Mouse (Mus musculus) forebrain, embryonic 13.5 days (tissue): ENCODE measurements around the gene Itga5. TPM values are rescaled to one million over a fixed set of nuclear protein-coding genes. Genes with fewer than 3 reads are reported as not detected.
"Not testable (repeated sequence)": the region's sequence is repeated elsewhere in the genome, so short reads cannot be mapped to it uniquely, and the experiment has no call there.

ENCODE experiments used
- ATAC-seq: fragments of 200-750 bp; cut with Nextera tagmentation; 2 replicates; pipeline ENCODE4 v1.8.0; 2017
- H3K27ac ChIP-seq: fragments of 300-500 bp; sonication (generic); 2 replicates; pipeline ENCODE4 v1.5.1; 2015; ENCODE audit warnings: inconsistent platforms, mild to moderate bottlenecking, moderate library complexity
- H3K27me3 ChIP-seq: fragments of 300-500 bp; sonication (generic); 2 replicates; pipeline ENCODE4 v1.6.1; 2015; ENCODE audit warnings: mild to moderate bottlenecking, inconsistent platforms
- H3K36me3 ChIP-seq: fragments of 300-500 bp; sonication (generic); 2 replicates; pipeline ENCODE4 v1.6.1; 2015; ENCODE audit warnings: mild to moderate bottlenecking, inconsistent platforms; ENCODE audit not compliant: poor library complexity, severe bottlenecking
- H3K4me1 ChIP-seq: fragments of 300-500 bp; sonication (generic); 2 replicates; pipeline ENCODE4 v1.6.1; 2015; ENCODE audit warnings: inconsistent platforms
- H3K4me2 ChIP-seq: fragments of 300-500 bp; sonication (generic); 2 replicates; pipeline ENCODE4 v1.6.1; 2015; ENCODE audit warnings: inconsistent platforms, mild to moderate bottlenecking, moderate library complexity
- H3K4me3 ChIP-seq: fragments of 300-500 bp; sonication (generic); 2 replicates; pipeline ENCODE4 v1.5.1; 2015; ENCODE audit warnings: mild to moderate bottlenecking, inconsistent platforms
- H3K9ac ChIP-seq: fragments of 300-500 bp; sonication (generic); 2 replicates; pipeline ENCODE4 v1.6.1; 2015; ENCODE audit warnings: mild to moderate bottlenecking, inconsistent platforms
- H3K9me3 ChIP-seq: fragments of 300-500 bp; sonication (generic); replicated peaks from 2 replicates; pipeline ENCODE4 v1.6.1; 2016; ENCODE audit warnings: inconsistent platforms
- WGBS: fragments of 180-500 bp; shearing (Covaris S2); methylation state at CpG from one replicate; pipeline ENCODE4 v1.1.7; 2015; 5-methylcytosine and 5-hydroxymethylcytosine counted together
- polyA plus RNA-seq: library from polyadenylated mRNA; unstranded; fragments of >200 nt; fragmentation: Nextera tagmentation; extraction: Ambion mirVana; gene quantifications from 2 replicates; pipeline ENCODE4 v1.2.1, GENCODE M21; 2015

Itga5 gene
- polyA plus RNA-seq, result 7.7 and 8.0 TPM in 2 replicates

GRCm38 (mm10) chr15:103366376-103367149, at the start of gene Itga5:
Gene Itga5, minus strand, starts transcription at chr15:103366763.
- H3K4me3 ChIP-seq, result peak within 1 kb of the TSS; percentile 59
- H3K27ac ChIP-seq, result no peak within 1 kb of the TSS
- peaks cover 11% of the 10 kb centered on the region; the same call in 1 of the 2 replicates for H3K27me3 ChIP-seq
- no peaks in the 10 kb centered on the region for H3K36me3 ChIP-seq
- peaks cover 26% of the 10 kb centered on the region for H3K4me1 ChIP-seq
- no peaks in the 10 kb centered on the region for H3K9me3 ChIP-seq
- ATAC-seq, result peak; percentile 68
- peak within 1 kb of the TSS; percentile 76 for H3K9ac ChIP-seq
- under 1% methylated on average over 44 of the region's 51 CpGs for WGBS
- H3K4me2 ChIP-seq, result peak within 1 kb of the TSS; percentile 91

GRCm38 (mm10) chr15:103405586-103405985, 39.0 kb upstream of the Itga5 start:
- H3K9me3 ChIP-seq, ATAC-seq, H3K9ac ChIP-seq, H3K27me3 ChIP-seq, H3K4me3 ChIP-seq, H3K4me1 ChIP-seq, H3K4me2 ChIP-seq, H3K36me3 ChIP-seq, H3K27ac ChIP-seq: not testable (repeated sequence)
- 90% methylated on average over 3 of the region's 3 CpGs for WGBS

GRCm38 (mm10) chr15:103401361-103401760, 34.8 kb upstream of the Itga5 start:
- Histone ChIP-seq H3K4me2 (no peak overlapping the region), H3K9ac (no peak overlapping the region), H3K27ac (no peak overlapping the region), H3K9me3 (no peaks in the 10 kb centered on the region), H3K4me3 (no peak overlapping the region), H3K36me3 (no peaks in the 10 kb centered on the region), H3K4me1 (no peaks in the 10 kb centered on the region), H3K27me3 (no peaks in the 10 kb centered on the region)
- 93% methylated on average over 5 of the region's 5 CpGs for WGBS
- ATAC-seq, result no peak

GRCm38 (mm10) chr15:103393577-103393976, 27.0 kb upstream of the Itga5 start:
- no peaks in the 10 kb centered on the region for H3K9me3 ChIP-seq
- no peak for ATAC-seq
- H3K27me3 ChIP-seq, result no peaks in the 10 kb centered on the region
- H3K27ac ChIP-seq, result no peak overlapping the region
- H3K4me2 ChIP-seq, result no peak overlapping the region
- H3K9ac ChIP-seq, result no peak overlapping the region
- H3K4me1 ChIP-seq, result no peaks in the 10 kb centered on the region
- H3K4me3 ChIP-seq, result no peak overlapping the region
- H3K36me3 ChIP-seq, result no peaks in the 10 kb centered on the region

GRCm38 (mm10) chr15:103388556-103389145, 22.1 kb upstream of the Itga5 start:
- no peak for ATAC-seq
- H3K9me3 ChIP-seq, result no peaks in the 10 kb centered on the region
- H3K27me3 ChIP-seq, result no peaks in the 10 kb centered on the region
- H3K27ac ChIP-seq, result no peak overlapping the region
- no peak overlapping the region for H3K4me3 ChIP-seq
- H3K36me3 ChIP-seq, result no peaks in the 10 kb centered on the region
- no peak overlapping the region for H3K9ac ChIP-seq
- H3K4me1 ChIP-seq, result no peaks in the 10 kb centered on the region
- WGBS, result 60% methylated on average over 4 of the region's 4 CpGs
- no peak overlapping the region for H3K4me2 ChIP-seq

- WGBS, result 76% methylated on average over 7 of the region's 7 CpGs
- H3K9me3 ChIP-seq, result no peaks in the 10 kb centered on the region
- H3K4me2 ChIP-seq, result no peak overlapping the region
These were observed 17.4 kb upstream of the Itga5 start for GRCm38 (mm10) chr15:103383771-103384488.

GRCm38 (mm10) chr15:103382795-103383406, 16.3 kb upstream of the Itga5 start:
- H3K9me3 ChIP-seq, result no peaks in the 10 kb centered on the region
- H3K27me3 ChIP-seq, result no peaks in the 10 kb centered on the region
- no peak overlapping the region for H3K9ac ChIP-seq
- no peak for ATAC-seq
- H3K4me3 ChIP-seq, result no peak overlapping the region
- no peaks in the 10 kb centered on the region for H3K36me3 ChIP-seq
- no peak overlapping the region for H3K4me2 ChIP-seq
- H3K4me1 ChIP-seq, result 0 out of 2 replicates have a peak, but pooled peaks cover 4% of the 10 kb centered on the region
- H3K27ac ChIP-seq, result no peak overlapping the region
- WGBS, result 47% methylated on average over 5 of the region's 5 CpGs

More at GRCm38 (mm10) chr15:103383771-103384488, 17.4 kb upstream of the Itga5 start:
- H3K27me3 ChIP-seq, result no peaks in the 10 kb centered on the region
- no peak overlapping the region for H3K4me3 ChIP-seq
- no peak overlapping the region for H3K9ac ChIP-seq
- no peaks in the 10 kb centered on the region for H3K4me1 ChIP-seq
- no peaks in the 10 kb centered on the region for H3K36me3 ChIP-seq
- ATAC-seq, result no peak
- no peak overlapping the region for H3K27ac ChIP-seq

GRCm38 (mm10) chr15:103382075-103382474, 15.5 kb upstream of the Itga5 start:
- 90% methylated on average over 2 of the region's 2 CpGs for WGBS
- ATAC-seq, result no peak
- no peaks in the 10 kb centered on the region for H3K9me3 ChIP-seq
- no peaks in the 10 kb centered on the region for H3K36me3 ChIP-seq
- no peaks in the 10 kb centered on the region for H3K27me3 ChIP-seq
- H3K4me1 ChIP-seq, result 0 out of 2 replicates have a peak, but pooled peaks cover 4% of the 10 kb centered on the region
- H3K4me2 ChIP-seq, result no peak overlapping the region
- H3K9ac ChIP-seq, result no peak overlapping the region
- no peak overlapping the region for H3K4me3 ChIP-seq
- no peak overlapping the region for H3K27ac ChIP-seq

- ATAC-seq, result no peak
- Histone ChIP-seq H3K36me3 (no peaks in the 10 kb centered on the region), H3K27ac (no peak overlapping the region), H3K27me3 (no peaks in the 10 kb centered on the region), H3K9ac (no peak overlapping the region), H3K4me3 (no peak overlapping the region), H3K4me1 (0 out of 2 replicates have a peak, but pooled peaks cover 4% of the 10 kb centered on the region), H3K4me2 (no peak overlapping the region), H3K9me3 (no peaks in the 10 kb centered on the region)
- 45% methylated on average over 3 of the region's 3 CpGs for WGBS
These were observed 12.2 kb upstream of the Itga5 start for GRCm38 (mm10) chr15:103378665-103379356.

- no peak overlapping the region for H3K4me2 ChIP-seq
- H3K36me3 ChIP-seq, result no peaks in the 10 kb centered on the region
- no peaks in the 10 kb centered on the region for H3K9me3 ChIP-seq
- H3K27ac ChIP-seq, result no peak overlapping the region
- WGBS, result 71% methylated on average over 3 of the region's 3 CpGs
- H3K27me3 ChIP-seq, result no peaks in the 10 kb centered on the region
- no peak overlapping the region for H3K4me3 ChIP-seq
- ATAC-seq, result no peak
- H3K4me1 ChIP-seq, result 0 out of 2 replicates have a peak, but pooled peaks cover 4% of the 10 kb centered on the region
- no peak overlapping the region for H3K9ac ChIP-seq
These were observed 11.4 kb upstream of the Itga5 start for GRCm38 (mm10) chr15:103377752-103378664.
